Mouse (Mus musculus) myocyte (in vitro differentiated cells): ENCODE measurements around the gene Asxl1.

ENCODE experiments used
- POLR2A ChIP-seq: IDR thresholded peaks from one replicate; pipeline ENCODE4 v1.6.1; 2011; ENCODE audit warnings: low read depth, mild to moderate bottlenecking, control low read depth, moderate library complexity; ENCODE audit not compliant: insufficient read length
- TCF12 ChIP-seq: IDR thresholded peaks from one replicate; pipeline ENCODE4 v1.6.1; 2011; ENCODE audit warnings: mild to moderate bottlenecking, control low read depth; ENCODE audit not compliant: poor library complexity, insufficient read depth, severe bottlenecking

GRCm38 (mm10) chr2:153297771-153298170 is 47.9 kb upstream of the Asxl1 start:
- TF ChIP-seq POLR2A, result no peak
- TF ChIP-seq TCF12, result no peak
